ENCODE assay signal across 15 mouse cellular contexts in the genomic region with DNA sequence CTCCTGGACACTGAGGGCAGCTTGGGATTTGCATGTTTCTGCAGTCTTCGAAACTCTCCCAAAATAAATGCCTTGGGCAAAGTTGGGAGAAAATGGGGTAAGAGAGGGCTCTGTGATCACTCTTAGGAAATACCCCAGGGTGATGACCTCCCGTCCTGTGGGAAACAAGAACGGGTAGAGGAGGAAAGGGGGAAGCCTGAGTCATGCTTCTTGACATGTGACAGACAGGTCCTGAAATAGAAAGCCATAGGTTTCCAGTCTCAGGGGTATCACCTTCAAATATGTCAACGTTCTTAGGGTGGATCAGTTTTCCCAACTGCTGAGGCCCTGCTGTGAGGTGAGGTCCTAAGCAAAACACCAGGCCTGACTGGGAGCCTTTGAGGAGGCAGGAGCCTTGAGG. TPM values are rescaled to one million over a fixed set of nuclear protein-coding genes. Genes with fewer than 3 reads are reported as not detected.
DNase-seq lines count a peak whose midpoint lies in the region; ATAC-seq and TF ChIP-seq lines count a peak whose summit lies in the region.
"Had no signal": no experiment of that assay in that cellular context is flagged by ENCODE, and none has a peak within 500 bp of the region (broad histone marks: within the 10 kb centered on the region; RNA-seq: fewer than 3 reads in every experiment).

No protein-coding gene starts in this region.

- no peak overlapping the region for H3K4me2 ChIP-seq in liver, embryonic 12.5 days
- H3K4me2 ChIP-seq in hindbrain, embryonic 14.5 days (replicated peaks) = no peak overlapping the region
- H3K4me2 ChIP-seq: hindbrain, embryonic 15.5 days; limb, embryonic 12.5 days; lung, embryonic 15.5 days had no signal

- no peak for ATAC-seq in liver, embryonic 12.5 days
- ATAC-seq in hindbrain, embryonic 14.5 days (ENCODE audit: low FRiP score) = no peak
- ATAC-seq: midbrain, embryonic 16.5 days had no signal

- H3K9me3 ChIP-seq in liver, embryonic 12.5 days (replicated peaks) = no peaks in the 10 kb centered on the region
- no peaks in the 10 kb centered on the region for H3K9me3 ChIP-seq in hindbrain, embryonic 14.5 days (ENCODE audit: control insufficient read depth, low read length)
- H3K9me3 ChIP-seq: hindbrain, embryonic 15.5 days; limb, embryonic 12.5 days; lung, embryonic 15.5 days had no signal

- WGBS in liver, adult 2 months = 43% methylated on average over 4 of the region's 4 CpGs
- WGBS in liver, embryonic 12.5 days (ENCODE audit: insufficient replicate concordance) = 35% methylated on average over 4 of the region's 4 CpGs
- WGBS in hindbrain, embryonic 14.5 days = 59% methylated on average over 4 of the region's 4 CpGs

- no peaks in the 10 kb centered on the region for H3K79me2 ChIP-seq in liver, adult 2 months (ENCODE audit: control insufficient read depth, insufficient read depth, low read length)

- no peak for TF ChIP-seq CTCF in liver, adult 2 months (IDR thresholded peaks at IDR 0.05; ENCODE audit: low read depth, low read length)

- no peaks in the 10 kb centered on the region for H3K36me3 ChIP-seq in liver, adult 2 months (ENCODE audit: control insufficient read depth, insufficient read depth, low read length)
- 0 out of 2 replicates have a peak, but pooled peaks cover 4% of the 10 kb centered on the region for H3K36me3 ChIP-seq in liver, embryonic 12.5 days
- H3K36me3 ChIP-seq in hindbrain, embryonic 14.5 days (replicated peaks; ENCODE audit: control insufficient read depth, insufficient read depth) = 0 out of 2 replicates have a peak, but pooled peaks cover 5% of the 10 kb centered on the region
- H3K36me3 ChIP-seq: hindbrain, embryonic 15.5 days; limb, embryonic 12.5 days; lung, embryonic 15.5 days had no signal

- no peak for TF ChIP-seq POLR2A in liver, adult 2 months (IDR thresholded peaks at IDR 0.05; ENCODE audit: extremely low read depth, insufficient read depth, low read length)

- DNase-seq in adrenal gland, postnatal 10 days = peak; percentile 47
- DNase-seq in adrenal gland, adult 18-20 months (ENCODE audit: low spot score in 2 of 2) = no peak
- peak; percentile 32 for DNase-seq in liver, adult 2 months (ENCODE audit: extremely low read depth, low read depth, low spot score)
- peak; percentile 44 for DNase-seq in embryo, embryonic 9.5 days (ENCODE audit: extremely low spot score)
- DNase-seq in cerebellum, postnatal 36 days = no peak
- DNase-seq in cerebellum, postnatal 14 days = no peak
- no peak for DNase-seq in hindbrain, embryonic 14.5 days (ENCODE audit: low spot score)
- DNase-seq: B cell, adult 2 months; kidney, adult 18-20 months; thymus, postnatal 25 days had no signal

- H3K4me1 ChIP-seq in liver, adult 2 months (ENCODE audit: control insufficient read depth, insufficient read depth, low read length) = peaks cover 9% of the 10 kb centered on the region; the same call in 1 of the 2 replicates
- peaks cover 28% of the 10 kb centered on the region for H3K4me1 ChIP-seq in liver, embryonic 12.5 days
- peaks cover 10% of the 10 kb centered on the region for H3K4me1 ChIP-seq in hindbrain, embryonic 14.5 days (replicated peaks; ENCODE audit: control insufficient read depth, insufficient read depth, low read length)

- no peak overlapping the region for H3K4me3 ChIP-seq in liver, adult 2 months (ENCODE audit: insufficient read depth, low read depth, low read length)
- no peak overlapping the region for H3K4me3 ChIP-seq in liver, embryonic 12.5 days
- H3K4me3 ChIP-seq in hindbrain, embryonic 14.5 days (replicated peaks; ENCODE audit: low read length) = no peak overlapping the region
- H3K4me3 ChIP-seq: hindbrain, embryonic 15.5 days; limb, embryonic 12.5 days; lung, embryonic 15.5 days had no signal

- no peak overlapping the region; the same call in 1 of the 2 replicates for H3K27ac ChIP-seq in liver, adult 2 months (replicated peaks; ENCODE audit: insufficient read depth, low read depth, low read length)
- H3K27ac ChIP-seq in liver, embryonic 12.5 days = no peak overlapping the region
- no peak overlapping the region for H3K27ac ChIP-seq in hindbrain, embryonic 14.5 days
- H3K27ac ChIP-seq: hindbrain, embryonic 15.5 days; limb, embryonic 12.5 days had no signal

- H3K9ac ChIP-seq in liver, adult 2 months (ENCODE audit: low read depth, low read length) = no peak overlapping the region
- no peak overlapping the region for H3K9ac ChIP-seq in liver, embryonic 12.5 days
- H3K9ac ChIP-seq in hindbrain, embryonic 14.5 days = no peak overlapping the region
- H3K9ac ChIP-seq: hindbrain, embryonic 15.5 days; limb, embryonic 12.5 days; lung, embryonic 15.5 days had no signal

- H3K27me3 ChIP-seq in liver, adult 2 months (ENCODE audit: control insufficient read depth, insufficient read depth, low read length) = no peaks in the 10 kb centered on the region
- H3K27me3 ChIP-seq in liver, embryonic 12.5 days (replicated peaks) = no peaks in the 10 kb centered on the region
- H3K27me3 ChIP-seq in hindbrain, embryonic 14.5 days (ENCODE audit: control insufficient read depth, insufficient read depth, low read length) = no peaks in the 10 kb centered on the region
- H3K27me3 ChIP-seq: hindbrain, embryonic 15.5 days; lung, embryonic 15.5 days had no signal

RNA-seq across cellular contexts. Expression of gene Ext2, which starts 46.9 kb away (rescaled TPM):
- 10 to 100 TPM; 79.1 to 80.4 TPM for total RNA-seq in adrenal gland, postnatal 10 days (2021)
- total RNA-seq in adrenal gland, adult 18-20 months (2021) = 10 to 100 TPM; 65.3 to 98.1 TPM
- 14.1 and 21.5 TPM in 2 replicates for total RNA-seq in liver, adult 2 months (2014; rRNA removed)
- polyA plus RNA-seq in liver, adult 2 months (2012; rRNA removed) = 19.1 and 21.6 TPM in 2 replicates
- polyA plus RNA-seq in liver, embryonic 12.5 days (2016; fragmentation: Nextera tagmentation; extraction: Ambion mirVana) = 43.9 and 47.0 TPM in 2 replicates
- polyA plus RNA-seq in hindbrain, embryonic 14.5 days (2014; fragmentation: Nextera tagmentation; extraction: Ambion mirVana) = 71.3 and 77.7 TPM in 2 replicates

Comparison
In these comparisons a context has a peak if more than half of its experiments do, and no peak if none do; other contexts are left out.
1. DNase-seq: peak in adrenal gland, postnatal 10 days (single experiment), liver, adult 2 months (single experiment) and embryo, embryonic 9.5 days (single experiment); none in adrenal gland, adult 18-20 months (0 of 2), cerebellum, postnatal 36 days (0 of 2), cerebellum, postnatal 14 days (0 of 2) and hindbrain, embryonic 14.5 days (single experiment).